Mouse (Mus musculus): ENCODE results near the gene Lgals4.

Gene Lgals4

DNA sequence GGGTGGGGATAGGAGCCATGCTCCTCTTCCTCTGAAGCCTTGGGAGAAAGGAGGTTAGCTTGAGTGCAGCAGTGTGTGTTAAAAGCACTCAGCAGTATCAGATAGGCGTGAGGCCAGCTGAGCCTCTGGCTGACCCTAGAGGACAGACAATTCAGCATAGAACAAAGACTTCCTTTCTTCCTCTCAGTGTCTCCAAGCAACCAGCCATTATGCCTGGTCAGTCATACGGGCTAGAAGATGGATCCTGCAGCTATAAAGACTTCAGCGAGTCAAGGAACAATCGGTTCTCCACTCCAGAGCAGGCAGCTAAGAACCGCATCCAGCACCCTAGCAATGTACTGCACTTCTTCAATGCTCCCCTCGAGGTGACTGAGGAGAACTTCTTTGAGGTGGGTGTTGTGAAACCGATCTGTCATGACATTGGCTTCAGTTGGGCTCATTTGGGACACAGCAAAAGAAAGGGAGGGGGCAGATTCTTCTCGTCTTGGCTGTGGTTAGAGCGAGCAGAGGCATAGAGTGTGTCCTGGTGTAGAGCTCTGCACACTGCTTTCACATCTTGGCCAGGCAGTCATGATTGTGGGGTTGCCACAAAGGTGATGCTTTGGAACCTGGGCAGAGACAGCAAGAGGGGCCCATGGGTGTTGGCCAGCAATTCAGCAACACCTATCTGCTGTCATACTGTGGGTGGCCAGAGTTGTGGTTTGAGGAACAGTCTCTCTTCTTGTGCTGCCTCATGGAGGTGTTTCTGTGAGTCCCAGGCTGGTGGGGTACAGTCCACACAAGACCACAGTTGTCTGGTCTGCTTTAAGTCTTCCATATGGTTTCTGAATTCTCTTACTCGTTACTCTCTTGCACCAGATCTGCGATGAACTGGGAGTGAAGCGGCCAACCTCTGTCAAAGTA, 13.0 kb upstream of the Lgals4 start:
- CTCF ChIA-PET = interaction anchor here (0.7 kb wide), 1 partner anchor 23 kb away, joined by 3 read pairs; no protein-coding TSS in a partner anchor

DNA sequence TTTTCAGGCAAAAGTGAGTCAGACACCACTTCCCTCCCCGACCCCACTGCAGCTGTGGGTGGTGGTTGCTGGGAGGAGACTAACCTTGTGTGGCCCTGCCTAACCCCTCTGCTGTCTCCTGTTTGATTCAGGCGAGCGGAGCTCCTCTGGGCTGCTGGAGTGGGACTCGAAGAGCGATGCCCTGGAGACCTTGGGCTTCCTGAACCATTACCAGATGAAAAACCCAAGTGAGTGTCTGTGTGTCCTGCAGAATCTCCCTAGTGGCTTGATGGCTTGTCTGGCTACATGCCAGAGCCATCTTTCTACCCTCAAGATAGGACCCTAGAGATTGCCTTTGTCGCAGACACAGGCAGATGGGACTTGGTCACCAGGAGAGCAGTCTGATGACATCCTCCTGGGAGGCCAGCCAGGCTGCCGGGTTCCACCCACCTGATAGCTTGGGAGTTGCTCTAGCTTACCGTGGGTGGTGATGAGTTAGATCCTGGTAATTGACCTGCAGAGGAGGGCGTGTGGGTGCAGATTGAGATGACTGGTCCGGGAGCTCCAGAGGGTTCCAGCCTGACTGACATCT, 12.3 kb upstream of the Lgals4 start:
- CTCF ChIA-PET = interaction anchor here (0.7 kb wide), 1 partner anchor 24 kb away, joined by 3 read pairs; no protein-coding TSS in a partner anchor

DNA sequence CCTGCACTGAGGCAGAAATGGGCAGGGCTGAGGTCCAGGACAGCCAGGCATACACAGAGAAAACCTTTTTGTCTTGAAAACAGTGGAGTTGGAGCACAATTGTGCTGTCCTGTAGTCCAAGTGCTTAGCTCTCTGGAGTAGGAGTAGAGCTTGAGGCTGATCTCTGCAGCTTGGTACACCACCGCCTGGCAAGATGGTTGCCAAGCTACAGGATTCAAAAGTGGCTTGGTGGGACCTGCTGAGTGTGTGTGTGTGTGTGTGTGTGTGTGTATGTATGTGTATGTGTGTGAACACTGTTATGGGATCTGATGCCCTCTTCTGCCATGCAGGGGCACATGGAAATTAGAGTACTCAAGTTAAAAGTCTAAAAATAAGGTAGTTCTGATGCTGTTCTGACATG, 11.1 kb upstream of the Lgals4 start:
- CTCF ChIA-PET = interaction anchor here (0.7 kb wide), 1 partner anchor 13 kb away, joined by 5 read pairs; no protein-coding TSS in a partner anchor

DNA sequence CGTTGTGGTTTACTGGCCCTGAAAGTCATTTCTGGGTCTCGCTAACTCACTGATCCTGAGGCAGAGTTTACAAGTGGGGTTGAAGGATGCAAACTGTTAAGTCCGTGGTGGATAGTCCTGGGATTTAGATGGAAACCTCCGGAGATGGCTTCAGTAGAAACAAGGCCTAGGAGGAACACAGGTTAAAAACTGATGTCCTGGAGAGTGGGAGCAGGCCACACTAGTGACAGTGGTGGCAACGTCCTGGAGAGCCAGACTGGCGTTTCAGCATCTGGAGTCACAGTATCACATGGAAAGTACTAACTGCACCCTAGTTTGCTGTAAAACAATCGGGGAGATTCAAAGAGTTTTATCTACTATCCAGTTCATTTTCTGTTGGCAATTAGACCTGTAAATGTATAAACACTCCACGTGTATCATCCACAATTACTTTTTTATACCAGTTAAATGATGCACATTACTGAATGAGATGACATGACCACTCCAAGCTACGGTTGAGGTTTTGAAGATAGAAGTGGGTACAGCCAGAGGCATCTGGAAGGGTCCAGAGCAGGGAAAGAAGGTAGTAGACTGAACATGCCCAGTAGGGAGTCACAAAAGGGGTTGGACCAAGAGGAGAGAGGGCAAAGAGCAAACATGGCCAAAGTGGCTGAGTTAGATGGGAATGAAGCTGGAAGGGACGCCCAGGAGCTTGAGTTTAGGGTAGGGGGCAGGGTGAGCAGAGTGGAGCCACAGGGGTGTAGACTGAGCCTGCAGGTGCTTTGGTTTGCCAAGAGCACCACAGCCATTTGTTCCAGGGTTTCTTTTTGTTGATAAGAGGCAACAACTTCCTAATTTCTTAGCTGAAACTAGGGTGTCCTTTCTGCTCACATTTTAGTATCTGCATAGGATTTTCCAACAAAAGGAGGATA, 10.4 kb upstream of the Lgals4 start:
- CTCF ChIA-PET = interaction anchor here (0.6 to 1.2 kb wide), 3 partner anchors 43 to 176 kb away, joined by 3 to 16 read pairs (median 3); no protein-coding TSS in a partner anchor

DNA sequence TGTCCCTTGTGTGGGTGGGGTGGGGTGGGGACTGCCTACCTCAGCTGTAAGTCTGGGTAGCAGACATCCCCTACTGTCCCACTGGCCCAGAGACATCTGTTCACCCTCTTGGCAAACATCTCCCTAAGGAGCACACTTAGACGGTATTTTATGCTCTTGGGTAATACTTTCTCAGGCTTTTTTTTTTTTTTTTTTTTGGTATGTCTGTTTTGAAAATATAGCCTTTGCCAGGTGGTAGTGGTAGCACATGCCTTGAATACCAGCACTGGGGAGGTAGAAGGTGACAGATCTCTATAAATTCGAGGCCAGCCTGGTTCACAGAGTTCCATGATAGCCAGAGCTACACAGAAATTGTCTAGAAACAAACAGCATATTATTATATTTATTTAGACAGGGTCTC, 9.7 kb upstream of the Lgals4 start:
- CTCF ChIA-PET = interaction anchor here (0.6 to 1.2 kb wide), 3 partner anchors 44 to 176 kb away, joined by 3 to 16 read pairs (median 3); no protein-coding TSS in a partner anchor

DNA sequence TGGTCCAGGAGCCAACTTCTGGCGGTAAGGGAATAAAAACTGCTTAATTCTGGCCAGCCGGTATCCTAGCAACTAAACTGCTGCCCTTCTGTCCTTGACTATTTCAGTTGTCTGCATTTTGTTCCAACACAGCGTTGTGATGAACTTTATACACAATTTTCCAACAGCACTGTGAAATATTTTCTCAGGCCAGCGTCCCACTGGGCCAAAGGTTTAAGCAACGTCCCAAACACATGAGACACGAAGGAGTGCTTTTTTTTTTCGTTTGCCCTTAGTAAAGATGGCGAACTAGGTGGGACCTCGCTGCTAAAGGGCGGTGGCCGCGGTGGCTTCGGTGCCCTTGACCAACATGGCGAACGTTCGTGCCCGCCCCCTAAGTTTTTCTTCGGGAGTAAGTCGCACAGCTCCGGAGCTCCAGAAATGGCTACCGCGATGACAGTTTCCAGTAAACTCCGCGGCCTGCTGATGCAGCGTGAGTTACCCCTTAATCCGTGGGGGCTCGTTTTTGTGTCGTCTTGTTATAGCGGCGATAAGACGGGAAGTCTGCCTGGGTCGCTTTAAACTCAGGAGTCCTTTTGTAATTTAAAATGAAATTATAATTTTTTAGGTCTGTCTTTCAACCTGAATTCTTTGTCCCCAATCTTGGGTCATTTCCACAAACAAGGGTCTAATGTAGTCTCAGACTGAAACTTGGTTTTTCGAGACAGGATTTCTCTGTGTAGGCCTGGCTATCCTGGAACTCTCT, 8.5 kb upstream of the Lgals4 start, which contains the start of gene Ech1:
Gene Ech1, plus strand, starts transcription at position 277 of the 745 bp plus-strand sequence.
- CTCF ChIA-PET = no interaction called here

DNA sequence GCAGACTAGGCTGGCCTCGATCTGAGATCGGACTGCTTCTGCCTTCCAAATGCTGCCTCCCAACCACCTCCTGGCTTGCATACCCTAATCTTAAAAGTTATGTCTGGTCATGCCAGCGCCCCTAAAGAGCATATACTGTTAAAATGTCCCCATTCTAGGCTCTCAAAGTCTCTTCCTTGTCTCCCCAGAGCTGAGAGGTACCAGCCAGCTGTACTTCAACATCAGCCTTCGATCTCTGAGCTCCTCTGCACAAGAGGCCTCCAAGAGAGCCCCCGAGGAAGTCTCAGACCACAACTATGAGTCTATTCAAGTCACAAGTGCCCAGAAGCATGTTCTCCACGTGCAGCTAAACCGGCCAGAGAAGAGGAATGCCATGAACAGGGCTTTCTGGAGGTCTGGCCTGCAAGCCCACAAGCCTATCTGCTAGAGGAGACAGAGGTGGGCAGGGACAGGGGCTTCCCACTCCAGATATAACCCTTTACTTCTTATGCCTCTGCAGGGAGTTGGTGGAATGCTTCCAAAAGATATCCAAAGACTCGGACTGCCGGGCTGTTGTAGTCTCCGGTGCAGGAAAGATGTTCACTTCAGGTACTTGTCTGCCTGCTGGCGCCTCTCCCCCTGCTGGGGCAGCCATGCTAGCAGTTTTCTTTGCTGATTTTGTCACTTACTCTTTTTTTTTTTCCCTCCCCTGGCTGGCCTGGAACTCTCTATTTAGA, 7.8 kb upstream of the Lgals4 start:
- CTCF ChIA-PET = interaction anchor here (1.0 kb wide), 1 partner anchor 215 kb away, joined by 3 read pairs; no protein-coding TSS in a partner anchor

DNA sequence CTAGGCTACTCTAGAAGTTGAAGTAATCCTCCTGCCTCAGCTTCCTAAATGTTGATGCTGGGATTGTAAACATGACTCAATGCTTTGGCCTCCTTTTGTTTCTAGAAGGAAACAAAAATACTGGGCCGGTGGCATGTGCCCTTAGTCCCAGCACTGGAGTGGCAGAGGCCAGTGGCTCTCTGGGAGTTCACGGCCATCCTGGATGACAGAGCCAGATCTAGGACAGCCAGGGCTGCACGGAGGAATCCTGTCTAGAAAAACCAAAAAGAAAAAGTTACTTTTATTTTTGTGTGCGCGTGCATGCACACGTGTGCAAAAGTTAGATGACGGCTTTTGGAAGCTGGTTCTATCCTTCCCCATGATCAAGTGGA, 7.3 kb upstream of the Lgals4 start:
- CTCF ChIA-PET = interaction anchor here (1.0 to 1.1 kb wide), 2 partner anchors 17 to 215 kb away, joined by 3 to 4 read pairs; no protein-coding TSS in a partner anchor

DNA sequence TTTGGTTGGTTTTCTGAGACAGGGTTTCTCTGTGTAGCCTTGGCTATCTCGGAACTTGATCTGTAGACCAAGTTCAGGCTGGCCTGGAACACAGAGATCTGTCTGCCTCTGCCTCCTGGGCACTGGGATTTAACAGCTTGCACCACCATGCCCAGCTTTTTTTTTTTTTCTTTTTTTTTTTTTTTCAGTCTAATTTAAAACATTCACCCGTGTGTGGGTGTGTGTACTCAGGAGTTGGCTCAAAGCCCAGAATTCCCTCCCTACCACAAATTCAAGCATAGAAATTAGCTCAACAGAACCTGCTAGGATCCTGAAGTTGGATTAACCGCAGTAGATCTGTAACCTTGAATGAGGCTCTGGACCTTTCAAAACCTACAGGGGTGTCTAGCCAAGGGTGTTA, 6.3 kb upstream of the Lgals4 start:
- CTCF ChIA-PET = interaction anchor here (1.0 to 1.1 kb wide), 2 partner anchors 18 to 34 kb away, joined by 4 to 9 read pairs; no protein-coding TSS in a partner anchor

DNA sequence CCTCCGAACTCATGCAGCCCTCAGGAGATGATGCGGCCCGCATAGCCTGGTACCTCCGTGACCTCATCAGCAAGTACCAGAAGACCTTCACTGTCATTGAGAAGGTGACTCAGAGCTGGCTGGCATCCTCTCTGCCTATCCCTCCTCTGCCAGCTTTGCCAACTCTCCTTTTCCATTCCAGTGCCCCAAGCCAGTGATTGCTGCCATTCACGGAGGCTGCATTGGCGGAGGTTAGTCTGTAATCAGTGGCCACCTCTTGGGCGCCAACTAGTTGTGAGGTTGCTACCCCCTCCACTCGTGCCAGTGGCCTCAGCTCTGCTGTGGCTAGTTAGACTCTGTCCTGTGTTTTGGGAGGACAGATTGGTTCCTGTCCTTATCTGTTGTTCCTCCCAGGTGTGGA, 3.8 kb upstream of the Lgals4 start:
- CTCF ChIA-PET = no interaction called here

DNA sequence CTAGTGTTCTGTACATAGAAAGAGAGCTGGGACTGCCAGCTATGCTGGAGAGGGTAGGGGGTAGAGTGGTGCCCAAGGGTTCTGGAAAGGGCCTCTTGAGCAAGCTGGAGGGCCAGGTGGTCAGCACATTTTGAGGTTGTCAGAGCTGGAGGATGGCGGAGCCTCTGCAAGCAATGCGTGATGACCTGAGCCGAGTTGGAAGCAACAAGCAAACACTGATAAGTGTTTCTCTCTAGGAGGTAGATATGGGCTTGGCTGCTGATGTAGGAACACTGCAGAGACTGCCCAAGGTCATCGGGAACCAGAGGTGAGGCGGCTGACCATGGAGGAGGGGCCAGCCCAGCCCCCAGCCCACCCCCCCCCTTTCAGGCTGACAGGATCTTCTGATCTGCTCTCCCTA, 2.7 kb upstream of the Lgals4 start:
- CTCF ChIA-PET = interaction anchor here (0.6 kb wide), 1 partner anchor 36 kb away, joined by 13 read pairs; no protein-coding TSS in a partner anchor

DNA sequence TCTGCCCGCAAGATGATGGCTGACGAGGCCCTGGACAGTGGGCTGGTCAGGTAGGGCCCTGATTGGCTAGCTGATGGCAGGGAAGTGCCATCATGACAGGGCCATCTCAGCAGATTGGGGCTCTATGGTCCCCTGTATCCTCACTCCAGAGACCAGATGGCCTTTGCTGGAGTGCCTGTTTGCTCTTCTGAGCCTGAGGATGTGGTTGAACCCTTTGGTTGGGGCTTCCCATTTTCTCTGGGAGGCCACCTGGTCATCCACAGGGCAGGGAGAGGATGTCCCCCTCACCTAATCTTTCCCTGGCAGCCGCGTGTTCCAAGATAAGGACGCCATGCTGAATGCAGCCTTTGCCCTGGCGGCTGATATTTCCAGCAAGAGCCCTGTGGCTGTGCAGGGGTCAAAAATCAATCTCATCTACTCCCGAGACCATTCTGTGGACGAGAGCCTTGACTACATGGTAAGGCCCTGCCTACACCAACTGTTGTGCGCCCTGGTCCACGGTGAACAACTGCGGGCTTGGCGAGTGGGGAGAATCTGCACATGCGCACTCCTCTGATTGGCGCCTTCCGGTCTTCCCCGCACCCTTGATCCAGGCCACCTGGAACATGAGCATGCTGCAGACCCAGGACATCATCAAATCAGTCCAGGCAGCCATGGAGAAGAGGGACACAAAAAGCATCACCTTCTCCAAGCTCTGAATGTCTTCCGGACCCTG, 2.1 kb upstream of the Lgals4 start:
- CTCF ChIA-PET = no interaction called here

DNA sequence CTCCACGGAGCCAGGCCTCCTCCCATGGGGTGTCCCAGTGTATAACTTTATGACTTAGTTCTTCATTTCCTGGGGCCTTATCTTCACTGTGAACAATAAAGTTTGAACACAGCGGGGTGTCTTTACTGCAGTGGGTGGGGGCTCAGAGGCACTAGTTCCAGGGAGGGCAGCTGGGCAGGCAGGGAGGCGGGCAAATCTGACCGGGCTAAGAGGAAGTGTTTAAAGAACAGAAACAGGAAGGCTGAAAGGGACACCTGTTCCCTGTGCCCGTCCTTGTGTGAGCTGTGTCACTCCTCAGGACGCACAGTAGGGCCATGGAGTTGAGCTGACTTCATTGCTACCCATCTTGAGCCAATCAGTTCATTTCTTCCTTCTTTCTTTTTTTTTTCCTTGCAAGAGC, 1.5 kb upstream of the Lgals4 start:
- CTCF ChIA-PET = no interaction called here

DNA sequence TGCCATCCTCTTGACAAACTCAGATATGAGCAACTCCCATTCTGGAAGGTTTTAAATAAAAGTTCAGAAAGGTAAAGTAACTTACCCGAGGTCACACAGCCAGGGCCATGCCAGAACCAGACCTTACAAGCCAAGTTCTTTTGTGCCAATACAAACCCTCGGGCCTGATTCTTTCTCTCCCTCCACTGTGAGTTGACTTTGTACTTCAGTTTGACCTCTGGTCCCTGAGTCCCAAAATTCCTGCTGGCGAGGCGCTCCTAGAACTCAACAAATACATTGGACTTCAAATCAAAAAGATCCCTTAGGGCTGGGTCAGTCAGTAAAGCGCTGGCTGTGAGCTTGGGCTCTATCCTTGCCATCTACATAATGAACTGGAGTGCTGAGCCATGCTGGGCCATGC, 3.3 kb downstream of the Lgals4 start:
- CTCF ChIA-PET = no interaction called here

DNA sequence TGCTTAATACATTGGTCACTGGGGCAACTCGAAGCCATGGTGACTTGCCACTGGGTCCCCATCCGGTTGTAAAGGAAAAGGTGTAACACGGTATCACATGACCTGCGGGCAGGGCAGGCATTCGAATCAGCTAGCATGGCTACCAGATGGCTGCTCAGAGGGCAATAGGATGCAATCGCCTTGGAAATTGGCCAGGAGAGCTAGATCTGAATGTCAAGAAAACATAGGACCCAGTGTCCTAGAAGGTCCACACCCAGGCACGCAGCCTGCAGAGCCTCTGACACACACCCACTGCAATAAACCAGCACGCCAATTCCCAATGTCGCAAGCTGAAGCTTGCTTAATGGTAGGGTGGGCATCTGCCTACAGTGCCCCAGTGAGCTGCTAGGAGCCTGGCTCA, 4.7 kb downstream of the Lgals4 start:
- CTCF ChIA-PET = interaction anchor here (0.6 kb wide), 1 partner anchor 48 kb away, joined by 3 read pairs; no protein-coding TSS in a partner anchor

DNA sequence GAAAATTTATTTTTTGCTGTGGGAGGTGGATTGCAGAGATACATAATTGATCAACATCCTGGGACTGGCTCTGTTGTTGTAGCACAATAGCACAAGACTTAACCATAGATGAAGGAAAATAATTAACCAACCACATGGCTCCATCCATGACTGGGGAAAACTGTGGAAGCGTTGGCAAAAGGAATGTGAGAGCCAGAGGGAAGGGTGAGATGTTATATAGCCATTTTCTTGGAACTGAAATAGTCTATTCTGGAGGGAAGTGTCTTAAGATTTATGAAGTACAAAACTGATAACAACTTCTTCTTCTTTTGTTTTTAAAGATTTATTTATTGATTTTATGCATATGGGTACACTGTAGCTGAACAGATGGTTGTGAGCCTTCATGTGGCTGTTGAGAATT, 13.6 kb downstream of the Lgals4 start:
- CTCF ChIA-PET = interaction anchor here (0.7 kb wide), 1 partner anchor 15 kb away, joined by 3 read pairs; no protein-coding TSS in a partner anchor

DNA sequence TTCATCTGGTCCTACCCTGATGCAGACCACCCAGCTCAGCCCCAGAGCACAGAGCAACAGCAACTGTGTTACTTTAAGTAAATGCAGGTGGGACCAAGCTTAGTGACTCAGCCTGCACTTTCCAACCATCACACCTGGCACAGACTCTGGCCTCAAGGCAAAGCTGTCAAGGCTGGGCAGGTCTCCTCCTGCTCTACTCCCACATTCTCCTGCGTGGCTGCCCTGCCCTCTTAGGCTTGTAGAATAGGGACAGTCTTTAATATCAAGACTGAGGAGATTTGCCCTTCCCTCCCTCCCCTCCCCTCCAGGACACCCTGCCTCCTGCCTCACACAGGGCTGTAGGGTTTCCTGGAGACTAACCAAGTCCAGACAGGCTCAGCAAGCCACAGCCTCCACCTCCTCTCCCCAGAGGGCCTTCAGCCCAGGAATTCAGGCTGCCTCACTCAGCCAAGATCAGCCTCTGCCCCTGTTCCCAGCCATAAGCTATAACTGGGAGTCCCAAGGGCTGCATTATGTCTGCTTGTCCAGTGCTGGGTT, 16.1 kb downstream of the Lgals4 start:
- CTCF ChIA-PET = interaction anchor here (0.5 kb wide), 1 partner anchor 9 kb away, joined by 5 read pairs; no protein-coding TSS in a partner anchor

DNA sequence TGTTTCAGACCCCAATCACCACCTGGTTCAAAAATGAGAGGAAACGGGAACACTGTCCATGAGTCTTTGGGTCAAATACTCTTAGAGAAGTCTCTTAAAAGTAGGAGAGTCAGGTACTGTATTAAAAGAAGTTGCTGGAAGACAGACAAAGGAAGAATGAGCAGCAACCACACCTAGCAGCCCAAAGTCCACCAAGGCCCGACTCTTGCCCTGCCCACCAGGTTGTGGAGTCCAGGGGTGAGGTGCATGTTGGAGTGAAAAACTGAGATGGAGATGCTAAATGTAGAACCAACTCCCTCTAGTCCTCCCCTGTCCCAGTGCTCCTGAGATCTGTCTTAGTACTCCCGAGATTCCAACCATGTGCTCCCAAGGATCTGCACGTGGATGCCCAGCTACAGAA, 17.0 kb downstream of the Lgals4 start:
- CTCF ChIA-PET = no interaction called here

DNA sequence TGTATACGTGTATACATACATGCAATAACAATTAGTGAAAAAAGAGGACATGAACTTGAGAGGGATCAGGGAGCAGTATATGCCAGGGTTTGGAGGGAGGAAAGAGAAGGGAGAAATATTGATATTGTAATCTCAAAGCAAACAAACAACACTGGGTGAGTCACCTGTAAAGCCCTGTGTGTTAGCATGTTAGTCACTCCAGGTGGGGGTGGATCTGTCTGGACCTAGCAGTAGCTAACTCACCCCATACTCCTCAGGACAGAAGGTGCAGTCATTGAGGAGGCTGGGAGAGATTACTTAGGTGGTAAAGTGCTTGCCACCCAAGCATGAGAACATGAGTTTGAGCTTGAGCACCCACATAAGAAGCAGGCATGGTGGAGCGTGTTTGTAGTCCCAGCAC, 26.3 kb downstream of the Lgals4 start:
- CTCF ChIA-PET = no interaction called here
